Mouse (Mus musculus) CH12F3 (cell line): ENCODE results near the gene Kcnc1.

Experiments used
- in situ Hi-C: fragments of 300-500 bp; cut with MboI; formaldehyde crosslinking; loops from 2 replicates; pipeline ENCODE4 v1.14.3; 2020; ENCODE audit warnings: low sequenced_read_pairs

Kcnc1 gene

DNA sequence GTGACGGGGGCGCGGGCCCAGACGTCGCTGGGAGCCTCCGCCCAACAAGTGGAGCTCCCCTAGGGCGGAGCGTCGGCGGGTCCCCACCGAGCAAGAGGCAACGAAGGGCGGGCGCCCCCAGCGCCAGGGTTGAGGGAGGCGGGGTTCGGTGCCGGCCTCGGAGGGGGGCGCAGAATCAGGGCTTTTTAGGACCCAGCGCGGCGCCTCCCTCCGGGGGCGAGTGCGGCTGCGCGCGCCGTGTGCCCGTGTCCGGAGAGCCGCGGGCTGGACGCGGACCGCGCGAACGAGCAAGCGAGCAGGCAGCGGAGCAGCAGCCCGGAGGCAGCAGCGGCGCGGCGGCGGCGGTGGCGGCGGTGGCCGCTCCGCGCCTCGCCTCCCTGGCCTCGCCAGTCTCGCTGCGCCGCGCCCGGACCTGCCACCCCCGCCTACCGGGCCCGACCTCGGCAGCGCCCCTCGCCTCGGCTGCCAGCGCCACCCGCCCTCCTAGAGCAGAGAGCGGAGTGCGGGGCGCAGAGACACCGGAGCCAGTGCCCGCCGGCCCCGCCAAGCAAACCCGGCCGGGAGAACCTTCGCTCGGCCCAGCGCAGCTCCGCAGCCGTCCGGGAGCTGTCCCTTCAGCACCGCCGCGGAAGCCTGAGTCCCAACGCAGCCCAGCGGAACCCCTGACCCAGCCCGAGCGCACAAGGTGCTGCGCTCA is at the start of gene Kcnc1:
Gene Kcnc1, plus strand, starts transcription at position 267 of the 697 bp plus-strand sequence.
- in situ Hi-C loops: loop anchor here (10.0 kb wide), 2 partner anchors 128 to 208 kb away; no protein-coding TSS in a partner anchor

DNA sequence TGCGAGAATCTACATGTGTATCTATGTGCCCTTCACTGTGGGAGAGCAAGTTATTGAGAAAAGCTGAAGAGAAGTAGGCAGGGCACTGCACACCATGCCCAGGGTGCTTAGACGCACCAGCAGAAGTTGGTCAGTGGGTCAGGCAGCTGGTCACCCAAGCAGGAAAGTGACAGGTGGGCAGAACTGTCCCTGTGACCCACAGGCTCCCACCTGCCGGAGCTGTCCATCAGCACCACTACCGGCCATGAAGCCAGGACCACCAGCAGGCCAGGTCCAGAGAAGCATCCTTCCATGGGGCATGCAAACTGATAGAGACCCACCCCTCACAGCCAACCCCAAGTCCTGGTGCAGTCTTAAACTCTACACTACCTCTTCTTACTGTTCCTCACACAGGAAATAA is 48.6 kb upstream of the Kcnc1 start:
- in situ Hi-C loops: no loop called here

DNA sequence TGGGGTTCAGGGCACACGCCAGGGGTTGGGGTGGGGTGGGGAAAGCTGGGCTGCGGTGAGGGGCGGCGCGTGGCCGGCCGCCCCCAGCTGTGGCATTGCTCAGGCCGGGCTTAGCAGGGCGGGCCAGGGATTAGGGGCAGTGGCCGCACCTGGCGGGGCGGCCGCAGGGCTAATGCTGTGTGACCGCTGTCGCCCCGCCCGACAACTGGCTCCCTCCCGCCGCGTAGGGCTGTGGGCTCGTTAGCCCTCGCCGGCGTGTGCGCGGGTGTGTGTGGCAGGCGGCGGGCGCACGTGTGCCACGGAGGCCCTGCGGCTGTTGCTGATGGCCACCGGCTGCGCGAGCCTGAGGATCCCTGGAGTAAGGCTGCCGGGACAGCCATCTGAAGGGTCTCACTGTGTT is 47.5 kb upstream of the Kcnc1 start:
- in situ Hi-C loops: no loop called here

GRCm38 (mm10) chr7:46350119-46350702 is 46.1 kb upstream of the Kcnc1 start:
- in situ Hi-C loops: no loop called here

GRCm38 (mm10) chr7:46352748-46353147 is 43.5 kb upstream of the Kcnc1 start:
- in situ Hi-C loops: no loop called here

- in situ Hi-C loops: no loop called here
Observed at GRCm38 (mm10) chr7:46353216-46353615, 43.1 kb upstream of the Kcnc1 start.

GRCm38 (mm10) chr7:46353875-46354274 is 42.4 kb upstream of the Kcnc1 start:
- in situ Hi-C loops: no loop called here

- in situ Hi-C loops: no loop called here
Observed at GRCm38 (mm10) chr7:46361776-46362175, 34.5 kb upstream of the Kcnc1 start.

- in situ Hi-C loops: no loop called here
Observed at GRCm38 (mm10) chr7:46364154-46364553, 32.1 kb upstream of the Kcnc1 start.

DNA sequence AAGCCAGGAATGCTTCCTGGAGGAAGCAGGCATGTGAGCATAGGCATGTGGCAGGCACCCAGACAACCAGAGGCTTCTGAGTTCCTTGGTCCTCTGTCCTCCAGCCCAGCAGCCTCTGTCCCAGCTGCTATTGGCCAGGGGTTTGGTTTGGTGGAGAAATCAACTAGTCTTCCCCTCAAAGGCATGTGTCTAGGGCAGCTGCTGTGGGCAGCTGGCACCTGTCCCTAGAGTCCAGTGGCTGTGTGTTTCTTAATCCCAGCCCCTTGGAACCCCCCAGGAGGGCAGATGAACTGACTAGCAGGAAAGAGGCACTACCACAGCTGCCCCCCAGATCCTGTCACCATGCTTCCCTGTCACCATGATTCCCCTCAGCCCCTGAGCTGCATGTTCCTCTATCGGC is 30.5 kb upstream of the Kcnc1 start:
- in situ Hi-C loops: no loop called here

DNA sequence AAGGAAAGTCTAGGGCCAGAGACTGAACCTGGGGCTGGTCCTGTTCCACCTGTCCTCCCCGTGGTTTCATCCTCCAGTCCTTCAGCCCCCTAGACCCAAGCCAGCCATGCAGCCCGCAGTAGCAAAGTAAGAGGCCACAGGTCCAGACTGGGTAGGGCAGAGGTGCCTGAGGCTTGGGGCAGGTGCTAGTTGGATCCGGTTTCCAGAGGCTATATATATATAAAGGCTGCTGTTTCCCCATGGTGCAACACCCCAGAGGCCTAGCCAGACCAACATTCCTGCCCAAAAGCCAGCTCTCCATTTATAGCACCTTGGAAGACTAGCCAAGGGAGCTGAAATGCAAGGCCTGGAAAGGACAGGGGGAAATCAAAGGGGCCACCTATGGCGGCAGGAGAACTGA is 25.2 kb upstream of the Kcnc1 start:
- in situ Hi-C loops: loop anchor here (10.0 kb wide), 1 partner anchor 86 kb away; no protein-coding TSS in a partner anchor

GRCm38 (mm10) chr7:46376172-46377007 is 19.9 kb upstream of the Kcnc1 start, which contains the start of gene Myod1:
Gene Myod1, plus strand, starts transcription at chr7:46376474.
- in situ Hi-C loops: loop anchor here (10.0 kb wide), 1 partner anchor 92 kb away; no protein-coding TSS in a partner anchor

GRCm38 (mm10) chr7:46377008-46377346 is 19.3 kb upstream of the Kcnc1 start:
- in situ Hi-C loops: loop anchor here (10.0 kb wide), 1 partner anchor 92 kb away; no protein-coding TSS in a partner anchor

- in situ Hi-C loops: loop anchor here (10.0 kb wide), 1 partner anchor 93 kb away; no protein-coding TSS in a partner anchor
Observed at GRCm38 (mm10) chr7:46378123-46378522, 18.2 kb upstream of the Kcnc1 start.

GRCm38 (mm10) chr7:46378983-46379382 is 17.3 kb upstream of the Kcnc1 start:
- in situ Hi-C loops: loop anchor here (10.0 kb wide), 1 partner anchor 94 kb away; no protein-coding TSS in a partner anchor

DNA sequence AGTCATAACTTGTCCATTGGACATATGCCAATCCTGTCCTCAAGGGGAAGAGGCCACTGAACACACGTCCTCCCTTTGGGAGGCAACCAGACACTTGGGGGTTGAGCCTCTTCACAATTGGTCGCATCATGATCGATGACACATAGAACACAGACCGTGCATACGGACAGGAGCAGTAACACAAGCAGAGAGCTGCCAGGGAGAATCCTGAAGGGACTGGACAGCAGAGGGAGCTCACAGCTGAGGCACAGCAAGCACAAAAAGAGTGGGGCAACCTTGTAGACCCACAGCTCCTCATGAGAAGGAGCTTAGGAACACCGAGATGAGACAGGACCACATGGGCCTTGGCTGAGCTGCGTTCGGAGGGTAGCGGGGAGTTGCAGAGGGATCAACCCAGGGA is 15.7 kb upstream of the Kcnc1 start:
- in situ Hi-C loops: no loop called here

DNA sequence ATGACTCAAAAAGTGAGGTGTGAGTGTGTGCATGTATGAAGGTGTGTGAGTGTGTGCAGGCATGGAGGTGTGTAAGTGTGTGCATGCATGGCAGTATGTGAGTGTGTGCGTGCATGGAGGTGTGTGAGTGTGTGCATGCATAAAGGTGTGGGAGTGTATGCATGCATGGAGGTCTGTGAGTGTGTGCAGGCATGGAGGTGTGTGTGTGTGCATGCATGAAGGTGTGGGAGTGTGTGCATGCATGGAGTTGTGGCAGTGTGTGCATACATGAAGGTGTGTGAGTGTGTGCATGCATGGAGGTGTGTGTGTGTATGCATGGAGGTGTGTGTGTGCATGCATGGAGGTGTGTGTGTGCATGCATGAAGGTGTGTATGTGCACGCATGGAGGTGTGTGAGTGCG is 8.9 kb upstream of the Kcnc1 start:
- in situ Hi-C loops: no loop called here

GRCm38 (mm10) chr7:46389456-46390085 is 6.7 kb upstream of the Kcnc1 start:
- in situ Hi-C loops: loop anchor here (10.0 kb wide), 2 partner anchors 135 to 215 kb away; no protein-coding TSS in a partner anchor

DNA sequence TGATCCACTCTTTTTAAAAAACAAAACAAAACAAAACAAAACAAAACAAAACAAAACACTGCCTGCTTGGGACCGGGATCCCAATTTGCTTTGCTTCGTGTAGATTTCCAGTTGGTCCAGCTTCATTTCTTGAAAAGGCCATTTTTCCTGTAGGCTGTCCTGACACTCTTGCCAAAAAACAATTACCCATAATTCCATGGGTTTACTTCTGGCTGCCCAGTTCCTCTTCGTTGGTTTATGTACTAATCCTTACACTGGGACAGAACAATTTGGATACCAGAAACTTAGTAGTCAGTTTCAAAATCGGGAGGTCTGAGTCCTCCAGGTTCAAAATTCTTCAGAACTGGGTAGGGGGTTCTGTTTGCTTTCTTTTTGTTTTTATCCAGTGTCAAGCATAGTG is 6.1 kb upstream of the Kcnc1 start:
- in situ Hi-C loops: loop anchor here (10.0 kb wide), 2 partner anchors 135 to 215 kb away; no protein-coding TSS in a partner anchor

DNA sequence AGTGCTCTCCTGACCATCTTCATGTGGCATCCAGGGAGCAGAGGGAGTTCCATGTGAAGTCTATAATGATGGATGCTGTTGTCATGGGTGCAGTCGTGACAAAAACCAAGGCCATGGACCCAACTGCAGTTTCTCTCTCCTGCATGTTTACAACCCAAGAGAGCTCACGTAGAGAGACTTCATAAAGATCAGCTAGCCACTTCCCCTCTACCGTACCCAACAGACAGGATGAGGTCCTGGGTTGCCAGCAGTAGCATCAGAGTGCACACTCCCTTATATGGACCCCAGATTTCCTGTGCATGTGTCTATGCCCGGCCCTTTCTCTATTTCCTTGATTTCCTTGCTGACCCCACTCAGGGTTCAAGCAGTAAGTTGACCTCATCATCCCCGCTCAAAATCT is 4.6 kb upstream of the Kcnc1 start:
- in situ Hi-C loops: loop anchor here (10.0 kb wide), 2 partner anchors 133 to 213 kb away; no protein-coding TSS in a partner anchor

- in situ Hi-C loops: loop anchor here (10.0 kb wide), 2 partner anchors 132 to 212 kb away; no protein-coding TSS in a partner anchor
Observed at GRCm38 (mm10) chr7:46393116-46393515, 3.2 kb upstream of the Kcnc1 start.
